In the genomic region with DNA sequence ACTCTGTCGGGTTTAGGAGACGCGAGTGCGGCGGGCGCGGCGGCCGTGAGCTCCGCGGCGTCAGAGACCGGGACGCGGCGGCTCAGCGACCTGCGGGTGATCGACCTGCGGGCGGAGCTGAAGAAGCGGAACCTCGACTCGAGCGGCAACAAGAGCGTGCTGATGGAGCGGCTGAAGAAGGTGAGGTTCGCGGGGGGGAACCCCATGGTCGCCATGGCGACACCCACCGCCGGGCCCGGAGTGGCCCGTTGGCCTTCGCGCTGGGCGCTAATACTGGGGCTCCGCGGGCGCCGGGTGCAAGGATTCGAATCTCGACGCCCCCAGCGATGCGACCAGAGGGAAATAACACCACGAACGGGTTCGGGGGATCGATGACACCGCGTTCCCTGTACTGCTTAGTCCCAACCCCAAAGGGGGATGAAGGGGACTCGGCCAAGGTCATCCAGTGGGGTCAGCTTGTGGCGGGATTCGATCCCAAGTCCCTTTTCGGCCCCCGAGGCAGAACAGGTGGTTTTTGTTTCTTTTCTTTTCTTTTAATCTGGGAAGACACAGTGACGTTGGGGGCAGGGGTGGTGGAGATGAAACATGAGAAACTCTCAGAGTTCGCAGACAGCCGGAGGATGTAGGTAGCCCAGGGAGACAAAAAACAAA, we compare ENCODE assay signal across 8 mouse cellular contexts. TPM values are rescaled to one million over a fixed set of nuclear protein-coding genes. Genes with fewer than 3 reads are reported as not detected.
DNase-seq lines count a peak whose midpoint lies in the region; ATAC-seq and TF ChIP-seq lines count a peak whose summit lies in the region.

No protein-coding gene starts in this region.

- no peaks in the 10 kb centered on the region for H3K27me3 ChIP-seq in kidney, postnatal 0 days (ENCODE audit: insufficient read depth, low read length)

- no peaks in the 10 kb centered on the region for H3K9me3 ChIP-seq in kidney, postnatal 0 days (replicated peaks; ENCODE audit: low read length)

- peaks cover 88% of the 10 kb centered on the region for H3K79me2 ChIP-seq in macrophage (ENCODE audit: inconsistent target)

- H3K36me3 ChIP-seq in kidney, postnatal 0 days (ENCODE audit: insufficient read depth, low read length) = peaks cover 52% of the 10 kb centered on the region
- peaks cover 39% of the 10 kb centered on the region for H3K36me3 ChIP-seq in macrophage (ENCODE audit: inconsistent target)

- peaks cover 15% of the 10 kb centered on the region for H3K4me1 ChIP-seq in cortical plate, adult 2 months (ENCODE audit: control insufficient read depth, insufficient read depth, low read length)
- H3K4me1 ChIP-seq in kidney, postnatal 0 days (replicated peaks; ENCODE audit: insufficient read depth, low read length) = peaks cover 13% of the 10 kb centered on the region; the same call in 1 of the 2 replicates

- peak overlapping the region; percentile 86 for H3K9ac ChIP-seq in kidney, postnatal 0 days (ENCODE audit: low read depth, low read length)

- no peak for TF ChIP-seq POLR2A in cortical plate, adult 2 months (IDR thresholded peaks at IDR 0.05; ENCODE audit: extremely low read depth, insufficient read depth, low read length)

- peak overlapping the region; percentile 79 for H3K27ac ChIP-seq in cortical plate, adult 2 months (ENCODE audit: insufficient read depth, low read length)
- peak overlapping the region; percentile 95 for H3K27ac ChIP-seq in kidney, postnatal 0 days
- peak overlapping the region; percentile 41 for H3K27ac ChIP-seq in macrophage

- peak; percentile 54 for DNase-seq in urinary bladder, postnatal 25 days (ENCODE audit: low spot score)
- DNase-seq in urinary bladder, postnatal 10 days (ENCODE audit: low spot score) = no peak
- peak; percentile 43 for DNase-seq in kidney, postnatal 0 days (ENCODE audit: low spot score)
- DNase-seq in right cerebral cortex, postnatal 36 days (ENCODE audit: low spot score in 2 of 2) = peak; percentile 34 to 37

- TF ChIP-seq CTCF in cortical plate, adult 2 months (IDR thresholded peaks at IDR 0.05; ENCODE audit: extremely low read depth, insufficient read depth, low read length) = no peak
- no peak for TF ChIP-seq CTCF in kidney, postnatal 0 days (IDR thresholded peaks at IDR 0.05; ENCODE audit: low read depth)

- H3K4me3 ChIP-seq in cortical plate, adult 2 months (ENCODE audit: insufficient read depth, low read length) = peak overlapping the region; percentile 77
- peak overlapping the region; percentile 92 for H3K4me3 ChIP-seq in kidney, postnatal 0 days (replicated peaks; ENCODE audit: low read depth, low read length)
- H3K4me3 ChIP-seq in macrophage (ENCODE audit: inconsistent target) = peak overlapping the region; percentile 67

- peak overlapping the region; percentile 80 for H3K4me2 ChIP-seq in kidney, postnatal 0 days (ENCODE audit: low read length)

- ATAC-seq in granulocyte monocyte progenitor cell, adult 5-6 weeks (replicated peaks; ENCODE audit: poor library complexity, severe bottlenecking) = peak; percentile 33
- peak; percentile 6; the same call in 1 of the 2 replicates for ATAC-seq in kidney, postnatal 0 days (replicated peaks; ENCODE audit: low FRiP score, low read depth)
- ATAC-seq in megakaryocyte-erythroid progenitor cell, adult 5-6 weeks (replicated peaks; ENCODE audit: low FRiP score, low TSS enrichment, poor library complexity, severe bottlenecking) = no peak; the same call in 1 of the 2 replicates

- under 1% methylated on average over 61 of the region's 61 CpGs for WGBS in kidney, postnatal 0 days
- WGBS in macrophage (ENCODE audit: missing documents) = under 1% methylated on average over 58 of the region's 61 CpGs

RNA-seq across cellular contexts. Expression of a gene that starts 0.7 kb away (rescaled TPM):
- 101 and 110 TPM in 2 replicates for polyA plus RNA-seq in cortical plate, adult 2 months (2012; rRNA removed)
- 69.1 and 99.9 TPM in 2 replicates for total RNA-seq in granulocyte monocyte progenitor cell, adult 5-6 weeks (2014; fragmentation: Nextera tagmentation)
- total RNA-seq in granulocyte monocyte progenitor cell, adult 5-6 weeks (2017) = 72.9 and 77.2 TPM in 2 replicates
- 61.0 and 65.9 TPM in 2 replicates for polyA plus RNA-seq in kidney, postnatal 0 days (2015; fragmentation: Nextera tagmentation; extraction: Ambion mirVana)
- total RNA-seq in macrophage (2018; cell fraction: chromatin; rRNA removed) = 100 to 1,000 TPM; 163 to 415 (median 310) TPM
- total RNA-seq in macrophage (2018; cell fraction: cytosol; rRNA removed) = 10 to 100 TPM; 33.7 to 62.1 (median 47.7) TPM
- total RNA-seq in macrophage (2018; cell fraction: nucleus; rRNA removed) = 100 to 1,000 TPM in 19 of 26 experiments, 10 to 100 TPM in 7; 70.9 to 178 (median 116) TPM
- 51.7 to 66.4 TPM (median 57.5 TPM) in 3 replicates for polyA plus RNA-seq in macrophage (2018)
- total RNA-seq in megakaryocyte-erythroid progenitor cell, adult 5-6 weeks (2014; fragmentation: Nextera tagmentation) = 122 and 171 TPM in 2 replicates
- total RNA-seq in megakaryocyte-erythroid progenitor cell, adult 5-6 weeks (2017) = 92.4 and 103 TPM in 2 replicates

RNA-seq across cellular contexts. Expression of a gene that starts 0.9 kb away (rescaled TPM):
- 93.0 and 110 TPM in 2 replicates for polyA plus RNA-seq in cortical plate, adult 2 months (2012; rRNA removed)
- 99.5 and 132 TPM in 2 replicates for total RNA-seq in granulocyte monocyte progenitor cell, adult 5-6 weeks (2014; fragmentation: Nextera tagmentation)
- total RNA-seq in granulocyte monocyte progenitor cell, adult 5-6 weeks (2017) = 66.4 and 76.5 TPM in 2 replicates
- polyA plus RNA-seq in kidney, postnatal 0 days (2015; fragmentation: Nextera tagmentation; extraction: Ambion mirVana) = 35.7 and 43.4 TPM in 2 replicates
- total RNA-seq in macrophage (2018; cell fraction: chromatin; rRNA removed) = 1,000 to 10,000 TPM in 12 of 26 experiments, 100 to 1,000 TPM in 14; 543 to 1,311 (median 997) TPM
- 10 to 100 TPM; 42.8 to 91.8 (median 57.7) TPM for total RNA-seq in macrophage (2018; cell fraction: cytosol; rRNA removed)
- 100 to 1,000 TPM; 203 to 669 (median 359) TPM for total RNA-seq in macrophage (2018; cell fraction: nucleus; rRNA removed)
- 63.5 to 115 TPM (median 92.8 TPM) in 3 replicates for polyA plus RNA-seq in macrophage (2018)
- 158 and 166 TPM in 2 replicates for total RNA-seq in megakaryocyte-erythroid progenitor cell, adult 5-6 weeks (2014; fragmentation: Nextera tagmentation)
- total RNA-seq in megakaryocyte-erythroid progenitor cell, adult 5-6 weeks (2017) = 108 and 115 TPM in 2 replicates

RNA-seq across cellular contexts. Expression of a gene that starts 24.3 kb away (rescaled TPM):
- polyA plus RNA-seq in cortical plate, adult 2 months (2012; rRNA removed) = 145 and 159 TPM in 2 replicates
- total RNA-seq in granulocyte monocyte progenitor cell, adult 5-6 weeks (2014; fragmentation: Nextera tagmentation) = 140 and 159 TPM in 2 replicates
- total RNA-seq in granulocyte monocyte progenitor cell, adult 5-6 weeks (2017) = 147 and 185 TPM in 2 replicates
- 395 and 467 TPM in 2 replicates for polyA plus RNA-seq in kidney, postnatal 0 days (2015; fragmentation: Nextera tagmentation; extraction: Ambion mirVana)
- total RNA-seq in macrophage (2018; cell fraction: chromatin; rRNA removed) = 10 to 100 TPM in 5 of 26 experiments, 1 to 10 TPM in 19, not detected in 2; 1.2 to 31.0 (median 4.7) TPM
- total RNA-seq in macrophage (2018; cell fraction: cytosol; rRNA removed) = 10 to 100 TPM; 42.1 to 95.9 (median 57.4) TPM
- total RNA-seq in macrophage (2018; cell fraction: nucleus; rRNA removed) = 10 to 100 TPM in 15 of 26 experiments, 1 to 10 TPM in 10, not detected in 1; 4.6 to 17.7 (median 11.9) TPM
- 47.7 to 86.1 TPM (median 67.9 TPM) in 3 replicates for polyA plus RNA-seq in macrophage (2018)
- 126 and 171 TPM in 2 replicates for total RNA-seq in megakaryocyte-erythroid progenitor cell, adult 5-6 weeks (2014; fragmentation: Nextera tagmentation)
- total RNA-seq in megakaryocyte-erythroid progenitor cell, adult 5-6 weeks (2017) = 82.9 and 126 TPM in 2 replicates

RNA-seq across cellular contexts. Expression of a gene that starts 27.9 kb away (rescaled TPM):
- polyA plus RNA-seq in cortical plate, adult 2 months (2012; rRNA removed) = 1,005 and 1,019 TPM in 2 replicates
- 1,578 and 3,268 TPM in 2 replicates for total RNA-seq in granulocyte monocyte progenitor cell, adult 5-6 weeks (2014; fragmentation: Nextera tagmentation)
- total RNA-seq in granulocyte monocyte progenitor cell, adult 5-6 weeks (2017) = 2,318 and 2,523 TPM in 2 replicates
- 2,445 and 2,952 TPM in 2 replicates for polyA plus RNA-seq in kidney, postnatal 0 days (2015; fragmentation: Nextera tagmentation; extraction: Ambion mirVana)
- 100 to 1,000 TPM in 1 of 26 experiments, 10 to 100 TPM in 20, 1 to 10 TPM in 5; 4.7 to 256 (median 18.5) TPM for total RNA-seq in macrophage (2018; cell fraction: chromatin; rRNA removed)
- total RNA-seq in macrophage (2018; cell fraction: cytosol; rRNA removed) = 1,000 to 10,000 TPM in 2 of 26 experiments, 100 to 1,000 TPM in 24; 425 to 1,090 (median 643) TPM
- total RNA-seq in macrophage (2018; cell fraction: nucleus; rRNA removed) = 100 to 1,000 TPM in 3 of 26 experiments, 10 to 100 TPM in 23; 16.5 to 120 (median 60.4) TPM
- polyA plus RNA-seq in macrophage (2018) = 397 to 1,686 TPM (median 1,348 TPM) in 3 replicates
- total RNA-seq in megakaryocyte-erythroid progenitor cell, adult 5-6 weeks (2014; fragmentation: Nextera tagmentation) = 2,912 and 4,512 TPM in 2 replicates
- 2,001 and 2,083 TPM in 2 replicates for total RNA-seq in megakaryocyte-erythroid progenitor cell, adult 5-6 weeks (2017)

RNA-seq across cellular contexts. Expression of a gene that starts 31.1 kb away (rescaled TPM):
- 2.1 and 3.2 TPM in 2 replicates for polyA plus RNA-seq in cortical plate, adult 2 months (2012; rRNA removed)
- total RNA-seq in granulocyte monocyte progenitor cell, adult 5-6 weeks (2014; fragmentation: Nextera tagmentation) = 0.84 and 1.1 TPM in 2 replicates
- total RNA-seq in granulocyte monocyte progenitor cell, adult 5-6 weeks (2017) = 0.41 TPM in 1 of 2 replicates, not detected in the other
- 0.93 and 1.1 TPM in 2 replicates for polyA plus RNA-seq in kidney, postnatal 0 days (2015; fragmentation: Nextera tagmentation; extraction: Ambion mirVana)
- total RNA-seq in macrophage (2018; cell fraction: chromatin; rRNA removed) = 1 to 10 TPM in 22 of 26 experiments, under 1 TPM in 2, not detected in 2; 0.74 to 9.6 (median 2.5) TPM
- under 1 TPM in 13 of 26 experiments, not detected in 13; 0.11 to 0.45 (median 0.16) TPM for total RNA-seq in macrophage (2018; cell fraction: cytosol; rRNA removed)
- total RNA-seq in macrophage (2018; cell fraction: nucleus; rRNA removed) = 1 to 10 TPM in 25 of 26 experiments, not detected in 1; 1.5 to 8.4 (median 3.0) TPM
- polyA plus RNA-seq in macrophage (2018) = 0.11 to 0.21 TPM in 2 of 3 replicates, not detected in the other
- total RNA-seq in megakaryocyte-erythroid progenitor cell, adult 5-6 weeks (2014; fragmentation: Nextera tagmentation) = 2.8 TPM in 1 of 2 replicates, not detected in the other
- not detected in 2 replicates for total RNA-seq in megakaryocyte-erythroid progenitor cell, adult 5-6 weeks (2017)

Comparison
In these comparisons a context has a peak if more than half of its experiments do, and no peak if none do; other contexts are left out.
1. H3K27ac ChIP-seq: peak in every context shown above with its lines; median percentile 95 in kidney, postnatal 0 days; 79 in cortical plate, adult 2 months; 41 in macrophage.